Mouse (Mus musculus) liver, embryonic 13.5 days (tissue): ENCODE results near the gene Ovol3. TPM values are rescaled to one million over a fixed set of nuclear protein-coding genes. Genes with fewer than 3 reads are reported as not detected.
A peak's percentile ranks its signal among the peaks of the same experiment; 100 is the strongest.

ENCODE experiments used
- ATAC-seq: fragments of 200-750 bp; cut with Nextera tagmentation; 2 replicates; pipeline ENCODE4 v1.8.0; 2017; ENCODE audit warnings: low read depth, mild to moderate bottlenecking, moderate number of reproducible peaks, moderate library complexity
- DNase-seq: peaks from one replicate; pipeline ENCODE4 v3.0.0; 2022
- H3K27ac ChIP-seq: fragments of 300-500 bp; sonication (generic); 2 replicates; pipeline ENCODE4 v1.5.1; 2015; ENCODE audit warnings: moderate library complexity, mild to moderate bottlenecking, inconsistent platforms
- H3K27me3 ChIP-seq: fragments of 300-500 bp; sonication (generic); 2 replicates; pipeline ENCODE4 v1.6.1; 2015; ENCODE audit warnings: mild to moderate bottlenecking, inconsistent platforms
- H3K36me3 ChIP-seq: fragments of 300-500 bp; sonication (generic); 2 replicates; pipeline ENCODE4 v1.6.1; 2015; ENCODE audit warnings: mild to moderate bottlenecking, inconsistent platforms
- H3K4me1 ChIP-seq: fragments of 300-500 bp; sonication (generic); replicated peaks from 2 replicates; pipeline ENCODE4 v1.6.1; 2015; ENCODE audit warnings: inconsistent platforms
- H3K4me2 ChIP-seq: fragments of 300-500 bp; sonication (generic); 2 replicates; pipeline ENCODE4 v1.6.1; 2015; ENCODE audit warnings: inconsistent platforms, mild to moderate bottlenecking, moderate library complexity
- H3K4me3 ChIP-seq: fragments of 300-500 bp; sonication (generic); replicated peaks from 2 replicates; pipeline ENCODE4 v1.5.1; 2015; ENCODE audit warnings: mild to moderate bottlenecking, inconsistent platforms
- H3K9ac ChIP-seq: fragments of 300-500 bp; sonication (generic); 2 replicates; pipeline ENCODE4 v1.6.1; 2015; ENCODE audit warnings: mild to moderate bottlenecking, inconsistent platforms
- H3K9me3 ChIP-seq: fragments of 300-500 bp; sonication (generic); replicated peaks from 2 replicates; pipeline ENCODE4 v1.6.1; 2016; ENCODE audit warnings: inconsistent platforms
- WGBS: fragments of 180-500 bp; shearing (Covaris S2); methylation state at CpG from one replicate; pipeline ENCODE4 v1.1.7; 2015; ENCODE audit not compliant: insufficient replicate concordance; 5-methylcytosine and 5-hydroxymethylcytosine counted together
- polyA plus RNA-seq: library from polyadenylated mRNA; unstranded; fragments of >200 nt; fragmentation: Nextera tagmentation; extraction: Ambion mirVana; gene quantifications from 2 replicates; pipeline ENCODE4 v1.2.1, GENCODE M21; 2015

Ovol3 gene
- not detected in 2 replicates for polyA plus RNA-seq

DNA sequence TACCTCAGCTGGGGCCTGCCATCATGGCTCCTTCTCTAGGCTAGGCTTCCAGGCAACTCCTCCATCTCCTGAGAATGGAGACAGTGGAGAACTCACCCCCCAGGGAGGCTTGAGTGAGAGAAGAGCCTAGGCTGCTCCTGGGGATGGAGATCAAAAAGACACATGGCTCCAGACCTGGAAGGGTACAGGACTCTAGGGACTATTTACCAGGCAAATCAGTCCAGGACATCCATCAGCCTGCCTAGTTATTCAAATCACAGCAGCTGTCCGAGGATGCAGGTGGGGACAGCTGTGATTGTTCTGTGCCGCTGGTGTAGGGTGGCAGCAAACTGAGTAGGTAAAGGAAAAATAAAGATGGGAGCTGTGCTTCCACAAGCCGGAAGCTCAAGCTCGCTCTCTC, at the start of gene Ovol3:
Gene Ovol3 (minus strand): TSS at position 101 of the 400 bp plus-strand sequence.
- Histone ChIP-seq H3K36me3 (peaks cover 11% of the 10 kb centered on the region), H3K4me2 (no peak within 1 kb of the TSS), H3K4me1 (peaks cover 20% of the 10 kb centered on the region), H3K27ac (no peak within 1 kb of the TSS), H3K4me3 (no peak within 1 kb of the TSS), H3K9me3 (no peaks in the 10 kb centered on the region), H3K27me3 (no peaks in the 10 kb centered on the region), H3K9ac (no peak within 1 kb of the TSS)
- no peak for DNase-seq
- 74% methylated on average over 4 of the region's 4 CpGs for WGBS
- no peak for ATAC-seq

DNA sequence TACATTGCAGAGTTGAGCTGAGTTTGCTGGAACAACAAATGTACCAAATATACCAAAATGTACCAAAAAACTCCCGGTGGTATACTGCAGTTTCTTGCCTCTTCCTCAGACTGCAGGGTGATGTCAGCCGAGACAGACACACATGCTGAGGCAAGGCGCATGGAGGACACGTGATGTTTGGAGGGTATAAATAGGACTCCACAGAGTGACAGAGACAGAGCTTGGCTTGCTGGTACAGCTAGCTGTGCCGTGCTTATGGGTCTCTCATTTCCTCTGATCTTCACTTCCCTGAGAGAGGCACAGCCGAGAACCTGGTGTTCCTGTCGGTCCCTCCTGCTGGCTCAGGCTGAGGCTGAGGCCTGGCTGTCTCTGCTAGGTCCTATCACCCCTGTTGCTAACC, 47.2 kb upstream of the Ovol3 start:
- no peak overlapping the region for H3K4me3 ChIP-seq
- peaks cover 26% of the 10 kb centered on the region for H3K4me1 ChIP-seq
- no peak overlapping the region for H3K9ac ChIP-seq
- no peaks in the 10 kb centered on the region for H3K36me3 ChIP-seq
- 64% methylated on average over 7 of the region's 7 CpGs for WGBS
- ATAC-seq (no peak), DNase-seq (no peak)
- no peak overlapping the region for H3K4me2 ChIP-seq
- no peak overlapping the region for H3K27ac ChIP-seq
- 0 out of 2 replicates have a peak, but pooled peaks cover 4% of the 10 kb centered on the region for H3K27me3 ChIP-seq
- H3K9me3 ChIP-seq: no peaks in the 10 kb centered on the region

DNA sequence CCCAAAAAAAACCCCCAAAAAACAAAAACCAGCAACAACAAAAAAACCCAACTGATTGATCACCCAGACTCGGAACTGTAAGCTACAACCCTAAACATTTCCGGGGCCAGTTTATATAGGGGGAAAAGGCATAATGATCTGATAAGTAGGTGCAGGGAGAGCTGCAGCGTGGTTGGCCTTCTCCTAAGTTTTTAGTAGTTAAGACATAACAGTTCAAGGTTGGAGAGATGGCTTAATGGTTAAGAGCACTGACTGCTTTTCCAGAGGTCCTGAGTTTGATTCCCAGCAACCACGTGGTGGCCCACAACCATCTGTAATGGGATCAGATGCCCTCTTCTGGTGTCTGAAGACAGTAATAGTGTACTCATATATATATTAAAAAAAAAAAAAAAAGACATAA, 46.0 kb upstream of the Ovol3 start:
- Histone ChIP-seq H3K4me2 (peak overlapping the region; percentile 87), H3K36me3 (0 out of 2 replicates have a peak, but pooled peaks cover 4% of the 10 kb centered on the region), H3K27ac (no peak overlapping the region), H3K9me3 (no peaks in the 10 kb centered on the region), H3K9ac (no peak overlapping the region), H3K27me3 (no peaks in the 10 kb centered on the region), H3K4me1 (peaks cover 33% of the 10 kb centered on the region), H3K4me3 (peak overlapping the region; percentile 81; the same call in 1 of the 2 replicates)
- ATAC-seq (no peak), DNase-seq (no peak)
- WGBS: 70% methylated on average over 4 of the region's 4 CpGs

DNA sequence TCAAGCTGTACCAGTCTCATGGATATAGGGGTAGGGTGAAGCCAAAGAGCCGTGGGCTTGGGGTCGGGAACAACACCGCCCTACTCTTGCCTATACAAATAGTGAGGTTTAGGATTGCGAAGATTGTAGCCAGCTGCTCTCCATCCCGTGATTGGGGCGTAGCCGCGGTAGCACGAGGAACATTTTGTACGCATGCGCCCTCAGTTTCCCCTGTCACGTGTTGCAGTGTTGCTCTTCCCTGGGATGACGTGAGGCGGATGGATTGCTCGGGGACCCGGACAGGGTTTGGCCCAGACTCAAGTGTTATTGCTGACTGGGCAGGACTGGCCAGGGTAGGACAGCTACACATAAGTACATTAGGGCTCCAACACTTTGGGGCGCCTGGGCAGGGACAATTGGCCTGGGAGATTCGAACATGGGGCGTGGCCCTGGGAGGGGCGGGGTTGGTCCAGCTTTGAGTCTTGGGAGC, 45.2 kb upstream of the Ovol3 start:
- Histone ChIP-seq H3K27me3 (no peaks in the 10 kb centered on the region), H3K4me3 (peak overlapping the region; percentile 81), H3K36me3 (0 out of 2 replicates have a peak, but pooled peaks cover 4% of the 10 kb centered on the region), H3K4me2 (peak overlapping the region; percentile 87), H3K9me3 (no peaks in the 10 kb centered on the region), H3K9ac (peak overlapping the region; percentile 62), H3K27ac (peak overlapping the region; percentile 97), H3K4me1 (peaks cover 36% of the 10 kb centered on the region)
- 0% methylated on average over 20 of the region's 20 CpGs for WGBS
- DNase-seq (peak; percentile 73), ATAC-seq (peak; percentile 49)

DNA sequence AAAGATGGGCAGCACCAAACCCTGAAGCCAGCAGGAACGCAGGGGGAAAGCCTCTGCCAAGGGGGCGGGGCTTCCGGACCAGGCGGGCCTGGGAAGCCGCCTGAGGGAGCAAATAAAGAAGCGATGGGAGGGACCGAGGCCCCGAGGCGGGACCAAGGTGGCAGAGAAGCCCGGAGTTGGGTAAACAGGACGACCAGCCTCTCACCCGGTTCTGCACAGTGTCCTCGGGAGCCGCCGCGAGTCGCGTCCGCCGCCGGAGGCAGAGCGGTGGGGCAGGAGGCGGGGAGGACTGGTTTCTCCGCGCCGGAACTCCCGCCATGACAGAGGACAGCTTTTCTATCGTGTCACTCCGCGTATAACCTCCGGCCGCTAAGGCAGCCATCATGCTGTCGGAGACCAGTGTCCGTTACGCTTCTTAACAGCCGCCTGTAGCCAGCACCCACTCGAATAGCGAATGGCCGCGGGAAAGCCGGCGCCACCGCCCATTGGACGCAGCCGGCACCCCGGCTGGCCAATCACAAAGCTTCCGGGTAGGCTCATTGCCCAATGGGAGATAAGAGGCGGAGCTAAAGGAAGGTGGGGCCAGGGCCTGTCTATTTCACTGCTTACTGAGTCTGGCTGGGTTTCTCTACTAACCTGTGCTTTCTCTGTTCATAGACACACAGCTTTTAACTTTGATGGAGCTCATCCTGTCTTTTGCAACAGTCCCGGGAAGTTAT, 44.6 kb upstream of the Ovol3 start, which contains the start of the genes Thap8 and Wdr62:
Gene Thap8 (plus strand): TSS at position 144 of the 719 bp plus-strand sequence.
Gene Wdr62 (minus strand): TSS at position 469 of the 719 bp plus-strand sequence.
- H3K9me3 ChIP-seq: no peaks in the 10 kb centered on the region
- peak within 1 kb of the TSS; percentile 97 for H3K27ac ChIP-seq
- 0% methylated on average over 48 of the region's 49 CpGs for WGBS
- DNase-seq (peak; percentile 92), ATAC-seq (peak; percentile 89)
- H3K4me3 ChIP-seq: peak within 1 kb of the TSS; percentile 81
- H3K9ac ChIP-seq: peak within 1 kb of the TSS; percentile 87
- no peaks in the 10 kb centered on the region for H3K27me3 ChIP-seq
- 0 out of 2 replicates have a peak, but pooled peaks cover 4% of the 10 kb centered on the region for H3K36me3 ChIP-seq
- peaks cover 36% of the 10 kb centered on the region for H3K4me1 ChIP-seq
- peak within 1 kb of the TSS; percentile 87 for H3K4me2 ChIP-seq

DNA sequence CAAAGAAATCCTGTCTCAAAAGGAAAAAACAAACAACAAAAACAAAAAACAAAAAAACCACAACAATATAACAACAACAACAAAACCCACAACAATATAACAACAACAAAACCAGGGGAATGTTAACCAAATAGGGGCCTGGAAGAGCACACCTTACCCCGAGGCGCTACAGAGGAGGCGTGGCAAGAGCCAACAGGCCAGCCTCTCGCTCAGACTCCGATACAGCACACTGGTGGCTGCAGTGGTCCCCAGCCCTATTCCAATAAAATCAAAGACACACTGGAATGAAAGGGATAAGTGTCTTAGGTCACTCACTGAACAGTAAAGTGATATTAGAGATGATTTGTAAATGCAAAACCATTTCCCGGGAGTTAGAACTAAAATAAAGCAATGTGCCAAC, 44.0 kb upstream of the Ovol3 start:
- under 1% methylated on average over 6 of the region's 6 CpGs for WGBS
- DNase-seq: no peak
- H3K4me3 ChIP-seq: peak overlapping the region; percentile 81
- peak overlapping the region; percentile 97 for H3K27ac ChIP-seq
- no peaks in the 10 kb centered on the region for H3K9me3 ChIP-seq
- peak overlapping the region; percentile 87 for H3K9ac ChIP-seq
- H3K4me1 ChIP-seq: peaks cover 36% of the 10 kb centered on the region
- no peaks in the 10 kb centered on the region for H3K27me3 ChIP-seq
- H3K36me3 ChIP-seq: 0 out of 2 replicates have a peak, but pooled peaks cover 4% of the 10 kb centered on the region
- peak; percentile 56 for ATAC-seq
- peak overlapping the region; percentile 87 for H3K4me2 ChIP-seq

DNA sequence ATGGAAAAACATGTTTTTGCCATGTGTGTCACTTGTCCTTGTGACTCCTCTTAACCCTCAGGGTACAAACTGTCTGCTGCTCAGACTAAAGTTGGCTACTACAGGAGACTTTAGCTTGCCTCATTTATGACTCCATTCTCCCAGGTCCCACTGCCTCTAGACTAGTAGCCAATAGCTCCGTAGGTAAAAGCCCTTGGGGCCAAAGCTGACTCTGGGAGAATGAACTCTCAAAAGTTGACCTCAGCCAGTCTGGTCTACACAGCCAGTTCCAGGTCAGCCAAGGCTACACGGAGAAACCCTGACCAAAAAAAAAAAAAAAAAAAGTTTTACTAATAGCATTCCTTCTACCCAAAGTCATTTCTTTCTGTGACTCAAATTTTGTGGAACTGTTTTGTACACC, 43.4 kb upstream of the Ovol3 start:
- H3K4me3 ChIP-seq: peak overlapping the region; percentile 81
- 51% methylated on average over 2 of the region's 2 CpGs for WGBS
- peak overlapping the region; percentile 87 for H3K4me2 ChIP-seq
- no peak overlapping the region; the same call in 1 of the 2 replicates for H3K27ac ChIP-seq
- H3K27me3 ChIP-seq: no peaks in the 10 kb centered on the region
- H3K9ac ChIP-seq: peak overlapping the region; percentile 87
- DNase-seq (no peak), ATAC-seq (no peak)
- H3K9me3 ChIP-seq: no peaks in the 10 kb centered on the region
- peaks cover 36% of the 10 kb centered on the region for H3K4me1 ChIP-seq
- 0 out of 2 replicates have a peak, but pooled peaks cover 4% of the 10 kb centered on the region for H3K36me3 ChIP-seq

DNA sequence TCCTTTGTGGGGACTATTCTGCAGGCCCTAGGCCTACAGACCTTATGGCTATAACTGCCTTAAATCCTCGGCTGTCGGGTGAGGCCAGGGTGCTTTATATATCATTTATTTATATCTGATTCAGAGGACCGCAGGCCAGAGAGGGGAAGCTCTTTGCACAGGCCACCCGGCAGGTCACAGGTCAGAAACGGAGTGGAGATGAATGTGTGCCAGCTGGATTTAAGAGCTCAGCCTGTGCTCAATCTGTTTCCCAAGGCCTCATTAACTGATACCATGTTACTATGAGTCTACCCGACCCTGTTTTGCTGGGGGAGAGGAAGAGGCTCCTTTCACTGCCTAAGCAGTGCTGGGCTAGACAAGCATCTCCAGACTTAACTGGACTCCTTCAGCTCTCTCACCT, 38.9 kb upstream of the Ovol3 start:
- Histone ChIP-seq H3K36me3 (peaks cover 43% of the 10 kb centered on the region), H3K27me3 (no peaks in the 10 kb centered on the region), H3K4me3 (no peak overlapping the region), H3K27ac (no peak overlapping the region), H3K9ac (no peak overlapping the region), H3K4me1 (peaks cover 22% of the 10 kb centered on the region), H3K4me2 (no peak overlapping the region), H3K9me3 (no peaks in the 10 kb centered on the region)
- ATAC-seq (no peak), DNase-seq (no peak)
- WGBS: 73% methylated on average over 6 of the region's 6 CpGs

DNA sequence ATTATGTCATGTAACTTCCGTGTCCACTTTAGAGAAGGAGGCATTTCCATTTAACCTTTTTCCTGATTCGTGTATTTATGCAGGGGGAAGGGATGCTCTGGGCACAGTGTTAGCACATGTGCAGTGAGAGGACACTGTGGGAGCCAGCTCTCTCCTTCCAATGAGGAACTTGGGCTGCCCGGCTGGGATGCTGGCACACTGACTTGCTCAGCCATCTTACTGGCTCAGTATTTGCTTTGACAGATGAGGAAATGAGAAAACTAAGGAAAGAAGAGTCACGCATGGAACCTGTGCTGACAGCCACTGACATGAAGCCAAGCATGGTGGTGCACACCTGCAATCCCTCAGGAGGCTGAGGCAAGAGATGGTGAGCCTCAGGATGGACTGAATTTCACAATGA, 34.1 kb upstream of the Ovol3 start:
- 66% methylated on average over 4 of the region's 4 CpGs for WGBS
- no peak overlapping the region for H3K27ac ChIP-seq
- H3K9me3 ChIP-seq: no peaks in the 10 kb centered on the region
- H3K27me3 ChIP-seq: no peaks in the 10 kb centered on the region
- no peaks in the 10 kb centered on the region for H3K4me1 ChIP-seq
- ATAC-seq (no peak), DNase-seq (no peak)
- H3K4me3 ChIP-seq: no peak overlapping the region
- H3K4me2 ChIP-seq: no peak overlapping the region
- H3K9ac ChIP-seq: no peak overlapping the region
- peaks cover 79% of the 10 kb centered on the region for H3K36me3 ChIP-seq

DNA sequence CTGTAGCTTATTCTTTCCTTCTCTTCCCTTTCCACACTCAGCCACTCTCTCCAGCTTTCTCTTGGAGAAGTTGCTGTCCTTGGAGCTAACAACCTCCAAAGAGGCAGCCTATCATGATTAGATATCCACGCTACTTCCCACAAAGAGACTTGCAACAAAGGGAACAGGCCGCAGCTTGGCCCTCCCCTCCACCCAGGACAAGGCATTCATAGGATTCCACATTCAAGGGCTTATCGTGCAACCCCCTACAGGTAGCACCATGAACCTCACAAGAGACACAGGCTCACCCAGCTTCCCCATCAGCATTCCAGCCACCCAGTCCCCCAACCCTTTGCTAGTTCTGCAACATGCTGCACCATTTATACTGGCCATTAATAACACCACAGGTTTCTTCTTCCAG, 31.3 kb upstream of the Ovol3 start:
- Histone ChIP-seq H3K4me3 (no peak overlapping the region), H3K4me1 (no peaks in the 10 kb centered on the region), H3K9me3 (no peaks in the 10 kb centered on the region), H3K36me3 (peaks cover 84% of the 10 kb centered on the region), H3K9ac (no peak overlapping the region), H3K27me3 (no peaks in the 10 kb centered on the region), H3K4me2 (no peak overlapping the region), H3K27ac (no peak overlapping the region)
- DNase-seq: no peak
- no peak for ATAC-seq
- WGBS: 75% methylated on average over 3 of the region's 3 CpGs

DNA sequence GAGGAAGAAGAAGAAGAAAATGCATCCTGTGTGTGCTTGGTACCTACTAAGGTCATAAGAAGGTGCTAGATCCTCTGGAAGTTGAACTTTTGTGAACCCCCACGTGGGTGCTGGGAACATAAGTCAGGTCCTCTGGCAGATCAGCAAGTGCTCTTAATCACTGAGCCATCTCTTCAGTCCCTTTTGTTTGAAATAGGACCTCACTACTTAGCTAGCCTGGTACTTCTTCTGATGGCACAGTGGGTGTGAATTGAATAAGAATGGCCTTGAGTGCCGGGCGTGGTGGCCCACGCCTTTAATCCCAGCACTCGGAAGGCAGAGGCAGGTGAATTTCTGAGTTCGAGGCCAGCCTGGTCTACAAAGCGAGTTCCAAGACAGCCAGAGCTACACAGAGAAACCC, 30.4 kb upstream of the Ovol3 start:
- Histone ChIP-seq H3K4me2 (no peak overlapping the region), H3K9me3 (no peaks in the 10 kb centered on the region), H3K4me3 (no peak overlapping the region), H3K27ac (no peak overlapping the region), H3K4me1 (no peaks in the 10 kb centered on the region), H3K36me3 (peaks cover 84% of the 10 kb centered on the region), H3K9ac (no peak overlapping the region), H3K27me3 (no peaks in the 10 kb centered on the region)
- WGBS: 83% methylated on average over 7 of the region's 7 CpGs
- ATAC-seq (no peak), DNase-seq (no peak)
